ENCODE assay signal across 16 mouse cellular contexts in the genomic region with DNA sequence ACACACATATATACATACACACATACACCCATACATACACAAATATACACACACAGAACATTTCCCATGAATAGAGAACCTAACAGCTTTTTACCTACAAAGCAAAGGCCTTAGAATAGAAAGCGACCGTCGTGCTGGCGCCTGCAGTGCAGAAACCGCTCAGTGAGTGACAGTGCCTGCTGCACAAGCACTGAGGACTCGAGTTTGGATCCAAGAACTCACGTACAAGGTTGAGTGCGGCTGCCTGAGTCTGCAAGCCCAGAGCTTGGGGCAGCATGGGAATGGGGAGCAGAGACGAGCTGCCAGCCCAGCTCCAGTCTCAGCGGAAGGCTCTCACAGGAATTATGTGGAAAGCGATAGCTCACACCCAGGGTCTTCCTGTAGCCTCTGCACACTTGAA. TPM values are rescaled to one million over a fixed set of nuclear protein-coding genes. Genes with fewer than 3 reads are reported as not detected.
DNase-seq lines count a peak whose midpoint lies in the region; ATAC-seq and TF ChIP-seq lines count a peak whose summit lies in the region.
"Had no signal": no experiment of that assay in that cellular context is flagged by ENCODE, and none has a peak within 500 bp of the region (broad histone marks: within the 10 kb centered on the region; RNA-seq: fewer than 3 reads in every experiment).

No protein-coding gene starts in this region.

- H3K4me1 ChIP-seq in embryonic facial prominence, embryonic 12.5 days, result peaks cover 13% of the 10 kb centered on the region
- peaks cover 37% of the 10 kb centered on the region for H3K4me1 ChIP-seq in embryonic facial prominence, embryonic 10.5 days
- H3K4me1 ChIP-seq in heart, embryonic 14.5 days (ENCODE audit: control insufficient read depth in 2 of 2, insufficient read depth in 2 of 2, low read length in 2 of 2), result peaks cover 21 to 30% of the 10 kb centered on the region in 2 experiments
- peaks cover 47% of the 10 kb centered on the region for H3K4me1 ChIP-seq in lung, embryonic 15.5 days
- H3K4me1 ChIP-seq in lung, adult 2 months (ENCODE audit: control insufficient read depth, insufficient read depth, low read length), result peaks cover 10% of the 10 kb centered on the region
- H3K4me1 ChIP-seq in neural tube, embryonic 15.5 days, result peaks cover 16% of the 10 kb centered on the region

- no peak for TF ChIP-seq POLR2A in lung, adult 2 months (IDR thresholded peaks at IDR 0.05; ENCODE audit: borderline replicate concordance, extremely low read depth, low read depth, low read length)

- intact Hi-C loops in heart, postnatal 36 days (cut with DNase I), result no loop called here

- no peaks in the 10 kb centered on the region for H3K36me3 ChIP-seq in embryonic facial prominence, embryonic 12.5 days
- H3K36me3 ChIP-seq in embryonic facial prominence, embryonic 10.5 days (replicated peaks), result peaks cover 18% of the 10 kb centered on the region
- H3K36me3 ChIP-seq in heart, embryonic 14.5 days (ENCODE audit: control insufficient read depth, insufficient read depth, low read length), result peaks cover 20% of the 10 kb centered on the region
- no peaks in the 10 kb centered on the region for H3K36me3 ChIP-seq in lung, embryonic 15.5 days
- H3K36me3 ChIP-seq in neural tube, embryonic 15.5 days, result no peaks in the 10 kb centered on the region
- H3K36me3 ChIP-seq: embryonic facial prominence, embryonic 15.5 days had no signal

- H3K27me3 ChIP-seq in embryonic facial prominence, embryonic 12.5 days, result no peaks in the 10 kb centered on the region
- no peaks in the 10 kb centered on the region for H3K27me3 ChIP-seq in embryonic facial prominence, embryonic 10.5 days (replicated peaks; ENCODE audit: low read depth, poor library complexity, severe bottlenecking)
- no peaks in the 10 kb centered on the region for H3K27me3 ChIP-seq in heart, embryonic 14.5 days (ENCODE audit: control insufficient read depth, insufficient read depth, low read length)
- H3K27me3 ChIP-seq in lung, embryonic 15.5 days, result 0 out of 2 replicates have a peak, but pooled peaks cover 4% of the 10 kb centered on the region
- H3K27me3 ChIP-seq in neural tube, embryonic 15.5 days (replicated peaks), result no peaks in the 10 kb centered on the region
- H3K27me3 ChIP-seq: CH12.LX; embryonic facial prominence, embryonic 15.5 days; limb, embryonic 12.5 days had no signal

- no peak for DNase-seq in embryonic facial prominence, embryonic 10.5 days (ENCODE audit: low spot score)
- no peak for DNase-seq in heart, postnatal 36 days
- DNase-seq in lung, adult 2 months, result no peak
- DNase-seq in spleen, adult 18-20 months, result no peak
- DNase-seq: adrenal gland, postnatal 36 days; kidney, adult 9 months; right cerebral cortex, postnatal 25 days; thymus, postnatal 14 days had no signal

- no peak overlapping the region for H3K9ac ChIP-seq in embryonic facial prominence, embryonic 12.5 days
- H3K9ac ChIP-seq in heart, embryonic 14.5 days (ENCODE audit: low read length), result no peak overlapping the region
- H3K9ac ChIP-seq in lung, embryonic 15.5 days, result no peak overlapping the region
- no peak overlapping the region for H3K9ac ChIP-seq in neural tube, embryonic 15.5 days (replicated peaks)
- H3K9ac ChIP-seq: embryonic facial prominence, embryonic 15.5 days; limb, embryonic 12.5 days had no signal

- 0 out of 2 replicates have a peak overlapping the region, but pooled peaks have one; percentile 9 for H3K27ac ChIP-seq in embryonic facial prominence, embryonic 12.5 days
- H3K27ac ChIP-seq in embryonic facial prominence, embryonic 10.5 days (replicated peaks), result no peak overlapping the region
- H3K27ac ChIP-seq in heart, embryonic 14.5 days (replicated peaks in 1 of 2; ENCODE audit: control insufficient read depth in 1 of 2, insufficient read depth in 1 of 2, low read depth in 2 of 2, low read length in 2 of 2), result peak overlapping the region; percentile 55 to 75; a peak in 2 of 4 replicates
- H3K27ac ChIP-seq in lung, embryonic 15.5 days, result 0 out of 2 replicates have a peak overlapping the region, but pooled peaks have one; percentile 41
- H3K27ac ChIP-seq in neural tube, embryonic 15.5 days (replicated peaks), result peak overlapping the region; percentile 14; the same call in 1 of the 2 replicates
- H3K27ac ChIP-seq: embryonic facial prominence, embryonic 15.5 days; limb, embryonic 12.5 days had no signal

- WGBS in embryonic facial prominence, embryonic 12.5 days, result 84% methylated on average over 11 of the region's 11 CpGs
- WGBS in embryonic facial prominence, embryonic 10.5 days, result 88% methylated on average over 11 of the region's 11 CpGs
- WGBS in heart, embryonic 14.5 days, result 70% methylated on average over 11 of the region's 11 CpGs
- WGBS in lung, embryonic 15.5 days, result 62% methylated on average over 11 of the region's 11 CpGs
- WGBS in lung, adult 2 months, result 70% methylated on average over 11 of the region's 11 CpGs
- 75% methylated on average over 11 of the region's 11 CpGs for WGBS in neural tube, embryonic 15.5 days

- no peak for TF ChIP-seq CTCF in lung, adult 2 months (IDR thresholded peaks at IDR 0.05; ENCODE audit: insufficient read depth, low read length)

- H3K9me3 ChIP-seq in embryonic facial prominence, embryonic 12.5 days, result no peaks in the 10 kb centered on the region
- no peaks in the 10 kb centered on the region for H3K9me3 ChIP-seq in embryonic facial prominence, embryonic 10.5 days
- H3K9me3 ChIP-seq in heart, embryonic 14.5 days (ENCODE audit: control insufficient read depth, low read length), result no peaks in the 10 kb centered on the region
- no peaks in the 10 kb centered on the region for H3K9me3 ChIP-seq in lung, embryonic 15.5 days
- no peaks in the 10 kb centered on the region for H3K9me3 ChIP-seq in neural tube, embryonic 15.5 days (replicated peaks)
- H3K9me3 ChIP-seq: embryonic facial prominence, embryonic 15.5 days; limb, embryonic 12.5 days had no signal

- no peak overlapping the region for H3K4me3 ChIP-seq in embryonic facial prominence, embryonic 12.5 days
- H3K4me3 ChIP-seq in embryonic facial prominence, embryonic 10.5 days, result no peak overlapping the region
- no peak overlapping the region for H3K4me3 ChIP-seq in heart, embryonic 14.5 days (ENCODE audit: control insufficient read depth in 1 of 2, insufficient read depth in 1 of 2, low read depth in 1 of 2, low read length in 2 of 2)
- H3K4me3 ChIP-seq in lung, embryonic 15.5 days, result no peak overlapping the region
- no peak overlapping the region for H3K4me3 ChIP-seq in lung, adult 2 months (replicated peaks; ENCODE audit: extremely low read depth, low read depth, low read length)
- no peak overlapping the region for H3K4me3 ChIP-seq in neural tube, embryonic 15.5 days (replicated peaks)
- H3K4me3 ChIP-seq: embryonic facial prominence, embryonic 15.5 days; limb, embryonic 12.5 days had no signal

- no peak for ATAC-seq in embryonic facial prominence, embryonic 12.5 days (ENCODE audit: insufficient number of reproducible peaks, insufficient read depth, low FRiP score, low TSS enrichment)
- ATAC-seq in heart, embryonic 14.5 days (ENCODE audit: insufficient number of reproducible peaks, insufficient read depth, low FRiP score, low read depth), result no peak
- no peak for ATAC-seq in lung, embryonic 15.5 days (ENCODE audit: borderline replicate concordance, extremely low read depth, low FRiP score, low TSS enrichment)
- ATAC-seq in neural tube, embryonic 15.5 days (ENCODE audit: low FRiP score), result no peak
- ATAC-seq: activated CD4-positive, CD25-positive, alpha-beta regulatory T cell, adult 4 months had no signal

- no peak overlapping the region for H3K4me2 ChIP-seq in embryonic facial prominence, embryonic 12.5 days (replicated peaks)
- no peak overlapping the region for H3K4me2 ChIP-seq in heart, embryonic 14.5 days (ENCODE audit: low read length)
- H3K4me2 ChIP-seq in lung, embryonic 15.5 days, result peak overlapping the region; percentile 35
- no peak overlapping the region for H3K4me2 ChIP-seq in neural tube, embryonic 15.5 days
- H3K4me2 ChIP-seq: embryonic facial prominence, embryonic 15.5 days; limb, embryonic 12.5 days had no signal

RNA-seq across cellular contexts. Expression of a gene that starts 43.7 kb away (rescaled TPM):
- 8.2 and 8.4 TPM in 2 replicates for polyA plus RNA-seq in embryonic facial prominence, embryonic 12.5 days (2016; fragmentation: Nextera tagmentation; extraction: Ambion mirVana)
- polyA plus RNA-seq in embryonic facial prominence, embryonic 10.5 days (2016; fragmentation: Nextera tagmentation; extraction: Ambion mirVana), result 2.6 and 2.9 TPM in 2 replicates
- 8.5 and 9.7 TPM in 2 replicates for polyA plus RNA-seq in heart, embryonic 14.5 days (2014; fragmentation: Nextera tagmentation; extraction: Ambion mirVana)
- 10 to 100 TPM; 47.7 to 59.2 TPM for total RNA-seq in heart, postnatal 36 days (2021)
- 6.8 and 7.1 TPM in 2 replicates for polyA plus RNA-seq in lung, embryonic 15.5 days (2015; fragmentation: Nextera tagmentation; extraction: Ambion mirVana)
- polyA plus RNA-seq in lung, adult 2 months (2012; rRNA removed), result 36.9 and 40.9 TPM in 2 replicates
- polyA plus RNA-seq in neural tube, embryonic 15.5 days (2015; fragmentation: Nextera tagmentation; extraction: Ambion mirVana), result 2.2 and 3.3 TPM in 2 replicates
